Mouse (Mus musculus) thymus, adult 18-20 months (tissue): ENCODE measurements around the gene Phf11d.
"Not testable (repeated sequence)": the region's sequence is repeated elsewhere in the genome, so short reads cannot be mapped to it uniquely, and the experiment has no call there.

ENCODE experiments used
- DNase-seq, 2 experiments: peaks; one replicate each; pipeline ENCODE4 v3.0.0; 2022; ENCODE audit warnings: mixed read lengths in 2 of 2

The Phf11d gene

DNA sequence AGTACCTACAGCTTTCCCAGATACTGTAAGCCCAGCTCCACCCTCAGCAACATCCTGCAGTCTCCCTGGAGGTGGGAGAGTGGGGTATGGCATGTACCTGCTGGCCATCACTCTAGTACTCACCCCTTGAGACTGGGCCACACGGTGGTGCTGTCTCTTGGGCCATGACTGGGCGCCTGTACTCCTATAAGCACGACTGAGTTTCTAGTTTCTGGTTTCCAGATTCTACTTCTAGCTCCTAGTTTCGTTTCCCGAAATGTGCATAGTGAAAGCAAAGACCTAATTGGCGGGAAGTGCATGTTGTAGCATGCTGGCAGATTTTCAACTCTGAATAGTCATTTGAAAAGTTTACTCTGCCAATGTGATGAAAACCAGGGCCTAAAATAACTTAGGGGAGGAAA is at the start of gene Phf11d:
Phf11d (minus strand) TSS at position 227 of the 401 bp plus-strand sequence.
- no peak for DNase-seq

DNA sequence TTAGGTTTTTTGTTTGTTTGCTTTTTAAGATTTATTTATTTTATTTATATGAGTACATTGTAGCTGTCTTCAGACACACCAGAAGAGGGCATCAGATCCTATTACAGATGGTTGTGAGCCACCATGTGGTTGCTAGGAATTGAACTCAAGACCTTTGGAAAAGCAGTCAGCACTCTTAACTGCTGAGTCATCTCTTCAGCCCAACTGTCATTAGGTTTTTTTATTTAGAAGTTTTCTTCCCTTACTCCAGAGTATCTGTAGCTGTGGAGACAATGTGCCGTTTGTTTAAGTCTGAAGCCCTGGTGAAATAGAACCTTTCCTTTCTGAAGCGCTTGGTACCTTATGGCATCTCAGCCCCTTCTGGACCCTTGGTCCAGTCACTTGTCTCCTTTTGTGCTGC is 49.7 kb upstream of the Phf11d start:
- DNase-seq = not testable (repeated sequence)

DNA sequence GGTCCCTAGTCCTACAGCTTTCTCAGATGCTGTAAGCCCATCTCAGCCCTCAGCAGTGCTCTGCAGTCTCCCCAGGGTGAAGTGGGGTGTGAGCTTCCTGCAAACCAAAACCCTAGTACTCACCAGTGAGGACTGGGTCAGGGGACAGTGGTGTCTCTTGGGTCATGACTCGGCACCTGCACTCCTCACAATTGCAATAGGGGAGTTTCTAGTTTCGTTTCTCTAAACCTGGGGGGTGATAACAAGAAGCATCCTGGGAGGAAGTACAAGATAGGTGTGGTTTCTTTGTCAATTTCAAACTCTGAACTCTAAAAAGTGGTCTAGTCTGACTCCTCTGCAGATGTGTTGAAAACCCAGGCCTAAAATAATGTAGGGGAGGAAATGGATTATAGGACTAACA is 31.7 kb upstream of the Phf11d start:
- peak; percentile 9 to 20 for DNase-seq

DNA sequence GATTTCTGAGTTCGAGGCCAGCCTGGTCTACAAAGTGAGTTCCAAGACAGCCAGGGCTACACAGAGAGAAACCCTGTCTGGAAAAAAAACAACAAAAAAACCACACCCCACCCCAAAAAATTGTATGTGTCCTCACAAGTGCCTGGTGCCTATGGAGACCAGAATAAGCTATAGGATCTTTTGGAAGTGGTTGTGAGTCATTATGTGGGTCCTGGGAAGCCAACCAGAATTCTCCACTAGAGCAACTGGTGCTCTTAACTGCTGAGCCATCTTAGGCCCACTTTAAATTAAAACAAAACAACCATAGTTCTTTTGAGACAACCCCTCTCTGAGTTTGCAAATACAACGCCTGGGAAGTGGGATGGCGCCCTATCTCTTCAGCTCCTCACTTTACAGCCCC is 30.0 kb upstream of the Phf11d start, which contains the start of gene Phf11c:
Phf11c (minus strand) TSS at position 101 of the 400 bp plus-strand sequence.
- no peak for DNase-seq

DNA sequence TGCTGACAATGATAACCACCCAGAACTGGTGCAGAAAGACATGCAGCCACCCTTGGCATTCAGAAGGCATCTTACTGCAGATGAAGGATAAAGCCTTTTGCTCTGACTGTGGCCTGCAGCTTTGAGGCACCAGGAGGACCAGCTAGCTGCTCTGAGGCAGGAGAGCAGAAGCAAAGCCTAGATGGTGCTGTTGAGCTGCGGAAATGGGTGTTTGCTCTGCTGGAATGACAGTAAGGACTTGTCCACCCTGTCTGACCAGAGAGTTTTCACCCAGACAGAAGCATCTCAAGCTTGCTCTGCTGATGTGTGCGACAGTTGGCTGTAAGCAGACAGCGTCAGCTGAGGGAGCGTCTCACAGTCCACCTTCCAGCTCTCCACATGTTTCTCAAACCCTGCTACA is 24.9 kb upstream of the Phf11d start:
- not testable (repeated sequence) for DNase-seq

DNA sequence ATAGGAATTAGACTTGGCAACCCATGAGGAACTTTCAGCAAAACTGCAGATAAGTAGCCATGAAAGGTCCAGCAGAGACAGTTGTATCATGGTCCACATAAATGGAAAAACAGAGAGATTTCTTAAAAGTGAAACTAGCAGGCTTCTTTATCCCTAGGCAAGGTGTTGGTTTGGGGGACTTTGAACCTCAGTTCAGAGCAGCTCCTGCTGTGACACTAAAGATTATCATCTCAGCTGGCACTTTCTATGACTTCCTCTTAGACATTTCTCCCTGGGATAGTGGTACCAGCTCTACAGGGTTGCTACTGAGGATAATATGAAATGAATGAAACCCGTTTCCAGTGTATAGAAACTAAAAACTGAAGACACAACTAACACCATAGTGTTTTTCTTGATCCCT is 24.3 kb upstream of the Phf11d start:
- no peak for DNase-seq

DNA sequence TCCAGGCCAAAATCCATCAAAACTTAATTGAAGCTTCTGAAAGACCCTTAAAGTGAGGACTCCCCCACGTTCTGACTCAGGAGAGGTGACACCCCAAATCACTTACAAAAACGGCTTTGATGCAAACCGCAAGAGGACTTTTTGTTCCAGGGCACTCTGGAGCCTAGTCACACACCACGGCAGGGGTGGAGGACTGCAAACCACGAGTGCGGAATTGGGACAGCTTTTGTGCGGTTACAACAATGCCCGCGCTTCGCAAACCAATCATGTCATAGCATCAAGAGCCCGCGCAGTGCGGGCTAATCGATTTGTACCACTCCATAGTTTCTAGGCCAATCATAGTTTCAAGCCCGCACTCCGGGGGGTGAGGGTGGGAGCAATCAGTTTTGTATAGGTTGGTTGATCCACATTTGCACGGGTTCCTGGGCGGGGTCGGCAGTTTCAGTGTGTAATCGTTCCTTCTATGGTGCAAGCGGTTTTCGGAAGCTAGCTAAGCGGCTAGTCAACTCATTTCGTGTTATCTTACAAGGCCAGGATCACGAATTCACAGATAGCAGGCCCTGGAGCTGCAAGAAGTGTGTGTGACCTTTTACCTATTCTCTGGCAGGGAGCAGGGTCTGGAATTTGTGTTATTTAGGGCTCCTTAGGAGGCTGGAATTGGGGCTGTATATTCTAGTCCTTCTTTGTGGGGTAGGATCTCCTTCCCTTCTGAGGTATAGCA is 5.2 kb upstream of the Phf11d start:
- DNase-seq = no peak

DNA sequence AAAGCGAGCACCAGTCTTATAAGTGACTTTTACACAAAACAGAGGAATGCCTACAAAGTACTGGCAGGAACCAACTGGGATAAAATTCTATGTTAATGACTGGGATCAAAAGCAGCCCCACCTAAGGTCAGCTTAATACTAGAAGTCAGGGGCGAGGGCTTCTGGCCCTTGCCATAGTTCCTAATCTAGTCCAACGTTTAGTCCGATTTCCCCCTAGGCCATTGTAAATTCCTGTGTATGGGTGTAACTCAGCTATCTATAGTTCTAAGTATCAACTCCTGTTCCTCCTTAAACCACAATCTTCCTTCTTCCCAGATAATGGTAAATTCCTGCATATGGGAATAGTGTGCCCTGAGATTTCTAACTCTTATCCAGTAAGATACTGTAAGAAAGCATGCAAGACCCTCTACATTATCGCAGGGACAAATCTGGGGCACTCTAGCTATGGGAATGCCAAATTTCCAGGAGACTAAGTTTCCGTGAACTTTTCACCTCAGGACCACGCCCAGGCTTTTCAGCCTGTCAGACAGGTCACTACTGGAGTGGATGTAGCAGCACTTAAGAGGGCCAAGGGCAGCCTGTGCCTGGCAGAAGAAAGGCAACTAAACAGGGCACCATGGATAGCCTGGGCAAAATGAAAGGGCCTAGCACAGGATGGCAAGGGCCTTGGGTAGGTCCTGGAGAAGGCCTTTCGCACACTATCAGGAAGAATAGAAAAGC is 1.3 kb upstream of the Phf11d start:
- no peak for DNase-seq

DNA sequence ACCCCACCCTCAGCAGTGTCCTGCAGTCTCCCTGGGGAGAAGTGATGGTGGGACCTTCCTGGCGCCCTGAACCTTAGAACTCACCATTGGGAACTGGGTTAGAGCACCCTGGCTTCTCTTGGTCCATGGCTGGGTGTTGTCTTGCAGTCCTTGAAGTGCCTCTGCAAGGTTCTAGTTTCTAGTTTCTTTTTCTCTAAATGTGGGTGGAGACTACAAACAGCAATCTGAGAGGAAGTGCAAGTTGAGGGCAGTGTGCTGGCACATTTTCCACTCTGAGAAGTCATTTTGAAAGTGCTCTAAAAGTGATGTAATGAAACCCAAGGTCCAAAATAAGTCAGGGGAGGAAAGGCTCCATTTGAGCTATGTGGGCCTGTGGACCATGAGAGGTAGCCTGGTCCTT is 24.1 kb downstream of the Phf11d start, which contains the start of gene Phf11b:
Phf11b (minus strand) TSS at position 163 of the 400 bp plus-strand sequence.
- DNase-seq = peak in 1 of 2 experiments; percentile 6

DNA sequence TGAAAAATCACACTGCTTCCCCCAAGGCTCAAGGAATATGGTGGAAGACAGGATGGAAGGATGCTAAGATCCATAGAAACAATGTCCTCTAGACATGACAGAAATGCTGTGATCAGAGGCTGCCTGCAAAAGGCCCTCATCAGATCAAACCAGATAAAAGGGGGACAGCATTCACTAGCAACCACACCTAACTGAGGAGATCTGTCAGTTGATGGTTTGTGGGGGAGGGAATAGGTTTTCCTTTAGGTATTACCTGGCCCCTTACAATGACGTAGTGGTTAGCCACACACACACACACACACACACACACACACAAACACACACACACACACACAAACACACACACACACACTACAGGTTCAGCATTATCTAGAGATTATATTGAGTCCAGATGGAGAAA is 25.7 kb downstream of the Phf11d start:
- no peak for DNase-seq

DNA sequence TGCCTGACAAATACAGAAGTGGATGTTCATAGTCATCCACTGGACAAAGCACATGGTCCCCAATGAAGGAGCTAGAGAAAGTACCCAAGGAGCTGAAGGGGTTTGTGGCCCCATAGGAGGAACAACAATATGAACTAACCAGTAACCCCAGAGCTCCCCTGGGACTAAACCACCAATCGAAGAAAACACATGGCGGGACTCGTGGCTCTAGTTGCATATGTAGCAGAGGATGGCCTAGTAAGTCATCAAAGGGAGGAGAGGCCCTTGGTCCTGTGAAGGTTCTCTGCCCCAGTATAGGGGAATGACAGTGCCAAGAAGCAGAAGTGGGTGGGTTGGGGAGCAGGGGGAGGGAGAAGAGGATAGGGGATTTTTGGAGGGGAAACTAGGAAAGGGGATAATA is 29.2 kb downstream of the Phf11d start:
- DNase-seq = not testable (repeated sequence)

DNA sequence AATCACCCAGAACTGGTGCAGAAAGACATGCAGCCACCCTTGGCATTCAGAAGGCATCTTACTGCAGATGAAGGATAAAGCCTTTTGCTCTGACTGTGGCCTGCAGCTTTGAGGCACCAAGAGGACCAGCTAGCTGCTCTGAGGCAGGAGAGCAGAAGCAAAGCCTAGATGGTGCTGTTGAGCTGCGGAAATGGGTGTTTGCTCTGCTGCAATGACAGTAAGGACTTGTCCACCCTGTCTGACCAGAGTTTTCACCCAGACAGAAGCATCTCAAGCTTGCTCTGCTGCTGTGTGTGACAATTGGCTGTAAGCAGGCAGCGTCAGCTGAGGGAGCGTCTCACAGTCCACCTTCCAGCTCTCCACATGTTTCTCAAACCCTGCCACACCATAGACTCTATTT is 34.8 kb downstream of the Phf11d start:
- not testable (repeated sequence) for DNase-seq

DNA sequence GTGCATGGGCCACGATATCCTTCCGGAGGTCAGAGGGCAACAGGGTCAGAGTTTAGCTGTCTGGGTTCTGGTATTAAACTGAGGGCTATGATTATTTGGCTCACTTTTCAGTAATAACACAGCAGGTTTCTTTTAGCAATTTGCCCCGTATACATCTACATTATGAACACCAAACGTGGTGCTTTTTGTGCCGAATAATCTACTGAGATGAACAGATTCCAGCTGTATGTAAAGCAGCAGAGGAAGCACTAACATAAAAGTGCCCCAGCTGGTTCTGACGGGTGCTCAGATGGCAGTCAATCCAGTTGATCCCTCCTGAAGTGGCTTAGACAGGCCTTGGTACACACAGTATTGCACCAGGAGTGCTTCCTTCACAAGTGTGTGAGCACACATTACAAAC is 45.3 kb downstream of the Phf11d start:
- not testable (repeated sequence) for DNase-seq

DNA sequence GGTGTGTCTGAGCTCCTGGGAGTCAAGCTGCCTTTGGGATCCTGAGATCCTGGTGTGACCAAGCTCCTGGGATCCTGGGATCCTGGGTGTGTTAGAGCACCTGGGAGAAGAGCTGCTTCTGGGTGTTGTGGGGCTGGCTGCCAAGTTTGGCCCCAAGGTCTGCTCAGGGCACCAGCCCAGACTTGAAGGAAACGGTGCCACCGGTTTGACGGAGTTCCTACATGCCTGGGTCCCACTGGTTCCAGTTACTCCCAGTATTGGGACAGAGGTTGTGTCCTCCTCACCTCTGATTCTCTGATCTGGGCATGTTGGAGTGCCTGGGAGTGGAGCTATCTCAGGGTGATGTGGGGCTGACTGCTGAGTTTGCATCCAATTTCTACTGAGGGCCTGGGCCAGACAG is 46.2 kb downstream of the Phf11d start:
- DNase-seq = not testable (repeated sequence)
